Mouse (Mus musculus): Measurements from ENCODE around the gene Pkp4.
"Not testable (repeated sequence)": the region's sequence is repeated elsewhere in the genome, so short reads cannot be mapped to it uniquely, and the experiment has no call there.

Pkp4 gene

GRCm38 (mm10) chr2:59385211-59385935 lies 224.7 kb downstream of the Pkp4 start:
- no peak for DNase-seq

GRCm38 (mm10) chr2:59389971-59390370 lies 229.3 kb downstream of the Pkp4 start:
- no peak for DNase-seq

- DNase-seq = no peak
Observed at GRCm38 (mm10) chr2:59393177-59393576, 232.5 kb downstream of the Pkp4 start.

- DNase-seq = no peak
Observed at GRCm38 (mm10) chr2:59394651-59395050, 234.0 kb downstream of the Pkp4 start.

GRCm38 (mm10) chr2:59395160-59395650 lies 234.6 kb downstream of the Pkp4 start:
- not testable (repeated sequence) for DNase-seq

- DNase-seq = no peak
Observed at GRCm38 (mm10) chr2:59396555-59396954, 235.9 kb downstream of the Pkp4 start.

GRCm38 (mm10) chr2:59397531-59397930 lies 236.9 kb downstream of the Pkp4 start:
- no peak for DNase-seq

- DNase-seq = no peak
Observed at GRCm38 (mm10) chr2:59400901-59401378, 240.3 kb downstream of the Pkp4 start.

- DNase-seq = no peak
Observed at GRCm38 (mm10) chr2:59401841-59402461, 241.3 kb downstream of the Pkp4 start.

- no peak for DNase-seq
Observed at GRCm38 (mm10) chr2:59404022-59404421, 243.4 kb downstream of the Pkp4 start.

All from thymus, postnatal 36 days (tissue).